Mouse (Mus musculus): ENCODE data around the gene Zfp941. TPM values are rescaled to one million over a fixed set of nuclear protein-coding genes. Genes with fewer than 3 reads are reported as not detected.

Gene Zfp941
- polyA plus RNA-seq, 1 experiment from 2014 or later, result 0.93 TPM

- Histone ChIP-seq H3K36me3 (ENCODE audit: control insufficient read depth, insufficient read depth) (no peaks in the 10 kb centered on the region), H3K9ac (ENCODE audit: low read length) (no peak within 1 kb of the TSS), H3K4me1 (ENCODE audit: control insufficient read depth, insufficient read depth, low read length) (no peaks in the 10 kb centered on the region), H3K27me3 (ENCODE audit: control insufficient read depth, insufficient read depth, low read length) (no peaks in the 10 kb centered on the region), H3K9me3 (replicated peaks; ENCODE audit: control insufficient read depth, low read length) (no peaks in the 10 kb centered on the region), H3K27ac (ENCODE audit: low read length) (no peak within 1 kb of the TSS), H3K4me2 (ENCODE audit: low read depth, low read length) (no peak within 1 kb of the TSS), H3K4me3 (ENCODE audit: low read length) (no peak within 1 kb of the TSS)
- WGBS, result 79% methylated on average over 7 of the region's 7 CpGs
- ATAC-seq (replicated peaks; ENCODE audit: extremely low read depth, insufficient read depth, low FRiP score), result no peak
Observed at GRCm38 (mm10) chr7:140763447-140764020, 58.4 kb downstream of the Zfp941 start, which contains the start of gene Cyp2e1. Gene Cyp2e1, plus strand, starts transcription at chr7:140763739.

- Histone ChIP-seq H3K4me3 (ENCODE audit: low read length) (no peak overlapping the region), H3K4me1 (ENCODE audit: control insufficient read depth, insufficient read depth, low read length) (no peaks in the 10 kb centered on the region), H3K9ac (ENCODE audit: low read length) (no peak overlapping the region), H3K27ac (ENCODE audit: low read length) (no peak overlapping the region), H3K4me2 (ENCODE audit: low read depth, low read length) (no peak overlapping the region), H3K27me3 (ENCODE audit: control insufficient read depth, insufficient read depth, low read length) (no peaks in the 10 kb centered on the region), H3K36me3 (ENCODE audit: control insufficient read depth, insufficient read depth) (no peaks in the 10 kb centered on the region), H3K9me3 (replicated peaks; ENCODE audit: control insufficient read depth, low read length) (no peaks in the 10 kb centered on the region)
- ATAC-seq (replicated peaks; ENCODE audit: extremely low read depth, insufficient read depth, low FRiP score), result no peak
Observed at GRCm38 (mm10) chr7:140760647-140761046, 61.3 kb downstream of the Zfp941 start.

Other genes with a start within 250 kb of the Zfp941 start
- gene Olfr46, start 220.9 kb downstream of the Zfp941 start, polyA plus RNA-seq (2015; fragmentation: Nextera tagmentation; extraction: Ambion mirVana), result not detected in 2 replicates
- gene Olfr61, start 193.2 kb downstream of the Zfp941 start, polyA plus RNA-seq (2015; fragmentation: Nextera tagmentation; extraction: Ambion mirVana), result not detected in 2 replicates
- gene Olfr53, start 175.7 kb downstream of the Zfp941 start, polyA plus RNA-seq (2015; fragmentation: Nextera tagmentation; extraction: Ambion mirVana), result not detected in 2 replicates
- gene Olfr539, start 162.2 kb downstream of the Zfp941 start, polyA plus RNA-seq (2015; fragmentation: Nextera tagmentation; extraction: Ambion mirVana), result not detected in 2 replicates
- gene Olfr45, start 140.2 kb downstream of the Zfp941 start, polyA plus RNA-seq (2015; fragmentation: Nextera tagmentation; extraction: Ambion mirVana), result not detected in 2 replicates
- gene Olfr541, start 124.9 kb downstream of the Zfp941 start, polyA plus RNA-seq (2015; fragmentation: Nextera tagmentation; extraction: Ambion mirVana), result not detected in 2 replicates
- not detected in 2 replicates for gene Cyp2e1, start 58.4 kb downstream of the Zfp941 start, polyA plus RNA-seq (2015; fragmentation: Nextera tagmentation; extraction: Ambion mirVana)
- 0.14 and 0.34 TPM in 2 replicates for gene Syce1, start 34.3 kb downstream of the Zfp941 start, polyA plus RNA-seq (2015; fragmentation: Nextera tagmentation; extraction: Ambion mirVana)
- 1.0 and 1.1 TPM in 2 replicates for gene Urah, start 12.8 kb upstream of the Zfp941 start, polyA plus RNA-seq (2015; fragmentation: Nextera tagmentation; extraction: Ambion mirVana)
- gene Scgb1c1, start 23.4 kb upstream of the Zfp941 start, polyA plus RNA-seq (2015; fragmentation: Nextera tagmentation; extraction: Ambion mirVana), result 0.62 and 0.84 TPM in 2 replicates
- not detected in 2 replicates for gene Odf3, start 25.6 kb upstream of the Zfp941 start, polyA plus RNA-seq (2015; fragmentation: Nextera tagmentation; extraction: Ambion mirVana)
- not detected in 2 replicates for gene Gm45785, start 34.2 kb upstream of the Zfp941 start, polyA plus RNA-seq (2015; fragmentation: Nextera tagmentation; extraction: Ambion mirVana)
- gene Ric8a, start 34.8 kb upstream of the Zfp941 start, polyA plus RNA-seq (2015; fragmentation: Nextera tagmentation; extraction: Ambion mirVana), result 43.7 and 50.4 TPM in 2 replicates
- gene Bet1l, start 35.4 kb upstream of the Zfp941 start, polyA plus RNA-seq (2015; fragmentation: Nextera tagmentation; extraction: Ambion mirVana), result 31.6 and 39.5 TPM in 2 replicates
- gene Psmd13, start 59.8 kb upstream of the Zfp941 start, polyA plus RNA-seq (2015; fragmentation: Nextera tagmentation; extraction: Ambion mirVana), result 181 and 189 TPM in 2 replicates
- gene Sirt3, start 60.1 kb upstream of the Zfp941 start, polyA plus RNA-seq (2015; fragmentation: Nextera tagmentation; extraction: Ambion mirVana), result 65.4 and 71.2 TPM in 2 replicates
- 467 and 515 TPM in 2 replicates for gene Cox8b, start 78.3 kb upstream of the Zfp941 start, polyA plus RNA-seq (2015; fragmentation: Nextera tagmentation; extraction: Ambion mirVana)
- gene Nlrp6, start 98.7 kb upstream of the Zfp941 start, polyA plus RNA-seq (2015; fragmentation: Nextera tagmentation; extraction: Ambion mirVana), result 0.82 and 1.6 TPM in 2 replicates
- gene Pgghg, start 119.2 kb upstream of the Zfp941 start, polyA plus RNA-seq (2015; fragmentation: Nextera tagmentation; extraction: Ambion mirVana), result 12.2 and 12.4 TPM in 2 replicates
- gene Ifitm5, start 128.1 kb upstream of the Zfp941 start, polyA plus RNA-seq (2015; fragmentation: Nextera tagmentation; extraction: Ambion mirVana), result 1.3 and 1.6 TPM in 2 replicates
- 0.66 TPM in 1 of 2 replicates, not detected in the other for gene Gm45717, start 133.8 kb upstream of the Zfp941 start, polyA plus RNA-seq (2015; fragmentation: Nextera tagmentation; extraction: Ambion mirVana)
- 525 and 571 TPM in 2 replicates for gene Ifitm2, start 133.8 kb upstream of the Zfp941 start, polyA plus RNA-seq (2015; fragmentation: Nextera tagmentation; extraction: Ambion mirVana)
- 24.0 and 34.8 TPM in 2 replicates for gene Ifitm1, start 145.0 kb upstream of the Zfp941 start, polyA plus RNA-seq (2015; fragmentation: Nextera tagmentation; extraction: Ambion mirVana)
- gene Ifitm3, start 188.6 kb upstream of the Zfp941 start, polyA plus RNA-seq (2015; fragmentation: Nextera tagmentation; extraction: Ambion mirVana), result 157 and 218 TPM in 2 replicates
- 1.0 and 1.3 TPM in 2 replicates for gene Ifitm6, start 195.7 kb upstream of the Zfp941 start, polyA plus RNA-seq (2015; fragmentation: Nextera tagmentation; extraction: Ambion mirVana)
- not detected in 2 replicates for gene Gm17387, start 207.0 kb upstream of the Zfp941 start, polyA plus RNA-seq (2015; fragmentation: Nextera tagmentation; extraction: Ambion mirVana)
- 0.54 and 0.97 TPM in 2 replicates for gene B4galnt4, start 238.9 kb upstream of the Zfp941 start, polyA plus RNA-seq (2015; fragmentation: Nextera tagmentation; extraction: Ambion mirVana)